Mouse (Mus musculus): Measurements from ENCODE around the gene Agbl4. TPM values are rescaled to one million over a fixed set of nuclear protein-coding genes. Genes with fewer than 3 reads are reported as not detected.
"Not testable (repeated sequence)": the region's sequence is repeated elsewhere in the genome, so short reads cannot be mapped to it uniquely, and the experiment has no call there.

Gene Agbl4
- polyA plus RNA-seq, 1 experiment from 2014 or later: 0.24 TPM

GRCm38 (mm10) chr4:111215191-111215762 is 817.8 kb downstream of the Agbl4 start:
- DNase-seq (ENCODE audit: low spot score): no peak
- WGBS: 78% methylated on average over 3 of the region's 3 CpGs

GRCm38 (mm10) chr4:111219030-111219429 is 821.6 kb downstream of the Agbl4 start:
- 62% methylated on average over 1 of the region's 1 CpGs for WGBS
- H3K4me1 ChIP-seq; H3K36me3 ChIP-seq (replicated peaks): not testable (repeated sequence)

More at GRCm38 (mm10) chr4:111215191-111215762, 817.8 kb downstream of the Agbl4 start:
- H3K9me3 ChIP-seq: no peaks in the 10 kb centered on the region
- H3K27ac ChIP-seq (replicated peaks): no peak overlapping the region
- no peaks in the 10 kb centered on the region for H3K36me3 ChIP-seq (replicated peaks)
- no peak overlapping the region for H3K4me3 ChIP-seq
- no peaks in the 10 kb centered on the region for H3K4me1 ChIP-seq
- no peaks in the 10 kb centered on the region for H3K27me3 ChIP-seq (replicated peaks; ENCODE audit: low read depth, poor library complexity, severe bottlenecking)

GRCm38 (mm10) chr4:111219543-111219942 is 822.1 kb downstream of the Agbl4 start:
- DNase-seq (ENCODE audit: low spot score); H3K27me3 ChIP-seq (replicated peaks; ENCODE audit: low read depth, poor library complexity, severe bottlenecking); H3K4me3 ChIP-seq; H3K27ac ChIP-seq (replicated peaks); H3K36me3 ChIP-seq (replicated peaks); H3K4me1 ChIP-seq; H3K9me3 ChIP-seq: not testable (repeated sequence)
- WGBS: 91% methylated on average over 9 of the region's 9 CpGs

More at GRCm38 (mm10) chr4:111219030-111219429, 821.6 kb downstream of the Agbl4 start:
- H3K27ac ChIP-seq (replicated peaks); H3K27me3 ChIP-seq (replicated peaks; ENCODE audit: low read depth, poor library complexity, severe bottlenecking); DNase-seq (ENCODE audit: low spot score); H3K4me3 ChIP-seq; H3K9me3 ChIP-seq: not testable (repeated sequence)

- Histone ChIP-seq H3K4me1 (no peaks in the 10 kb centered on the region), H3K4me3 (no peak overlapping the region), H3K27ac (replicated peaks) (no peak overlapping the region), H3K36me3 (replicated peaks) (no peaks in the 10 kb centered on the region), H3K9me3 (no peaks in the 10 kb centered on the region), H3K27me3 (replicated peaks; ENCODE audit: low read depth, poor library complexity, severe bottlenecking) (no peaks in the 10 kb centered on the region)
- 83% methylated on average over 1 of the region's 1 CpGs for WGBS
- no peak for DNase-seq (ENCODE audit: low spot score)
These were observed 836.4 kb downstream of the Agbl4 start for GRCm38 (mm10) chr4:111233849-111234248.

GRCm38 (mm10) chr4:111251917-111252316 is 854.5 kb downstream of the Agbl4 start:
- Histone ChIP-seq H3K36me3 (replicated peaks) (no peaks in the 10 kb centered on the region), H3K27me3 (replicated peaks; ENCODE audit: low read depth, poor library complexity, severe bottlenecking) (no peaks in the 10 kb centered on the region), H3K4me1 (no peaks in the 10 kb centered on the region), H3K4me3 (no peak overlapping the region), H3K27ac (replicated peaks) (no peak overlapping the region), H3K9me3 (no peaks in the 10 kb centered on the region)
- WGBS: 87% methylated on average over 5 of the region's 5 CpGs
- DNase-seq (ENCODE audit: low spot score): no peak

GRCm38 (mm10) chr4:111255499-111255898 is 858.0 kb downstream of the Agbl4 start:
- peak; percentile 11 for DNase-seq (ENCODE audit: low spot score)
- Histone ChIP-seq H3K4me3 (no peak overlapping the region), H3K27me3 (replicated peaks; ENCODE audit: low read depth, poor library complexity, severe bottlenecking) (no peaks in the 10 kb centered on the region), H3K36me3 (replicated peaks) (no peaks in the 10 kb centered on the region), H3K4me1 (no peaks in the 10 kb centered on the region), H3K27ac (replicated peaks) (no peak overlapping the region), H3K9me3 (no peaks in the 10 kb centered on the region)
- 66% methylated on average over 4 of the region's 4 CpGs for WGBS

GRCm38 (mm10) chr4:111256931-111257330 is 859.5 kb downstream of the Agbl4 start:
- Histone ChIP-seq H3K4me3 (no peak overlapping the region), H3K27ac (replicated peaks) (no peak overlapping the region)
- DNase-seq (ENCODE audit: low spot score): no peak

GRCm38 (mm10) chr4:111280936-111281335 is 883.5 kb downstream of the Agbl4 start:
- 86% methylated on average over 2 of the region's 2 CpGs for WGBS
- H3K27me3 ChIP-seq (replicated peaks; ENCODE audit: low read depth, poor library complexity, severe bottlenecking): no peaks in the 10 kb centered on the region
- no peak for DNase-seq (ENCODE audit: low spot score)
- H3K9me3 ChIP-seq: no peaks in the 10 kb centered on the region
- no peaks in the 10 kb centered on the region for H3K4me1 ChIP-seq
- no peak overlapping the region for H3K27ac ChIP-seq (replicated peaks)
- no peaks in the 10 kb centered on the region for H3K36me3 ChIP-seq (replicated peaks)
- no peak overlapping the region for H3K4me3 ChIP-seq

More at GRCm38 (mm10) chr4:111256931-111257330, 859.5 kb downstream of the Agbl4 start:
- no peaks in the 10 kb centered on the region for H3K4me1 ChIP-seq
- no peaks in the 10 kb centered on the region for H3K27me3 ChIP-seq (replicated peaks; ENCODE audit: low read depth, poor library complexity, severe bottlenecking)
- H3K36me3 ChIP-seq (replicated peaks): no peaks in the 10 kb centered on the region
- no peaks in the 10 kb centered on the region for H3K9me3 ChIP-seq

- H3K27me3 ChIP-seq (replicated peaks; ENCODE audit: low read depth, poor library complexity, severe bottlenecking): no peaks in the 10 kb centered on the region
These were observed 884.4 kb downstream of the Agbl4 start for GRCm38 (mm10) chr4:111281836-111282235.

GRCm38 (mm10) chr4:111284625-111285024 is 887.2 kb downstream of the Agbl4 start:
- Histone ChIP-seq H3K4me3 (no peak overlapping the region), H3K36me3 (replicated peaks) (no peaks in the 10 kb centered on the region), H3K9me3 (no peaks in the 10 kb centered on the region), H3K27me3 (replicated peaks; ENCODE audit: low read depth, poor library complexity, severe bottlenecking) (no peaks in the 10 kb centered on the region), H3K27ac (replicated peaks) (no peak overlapping the region), H3K4me1 (no peaks in the 10 kb centered on the region)
- 83% methylated on average over 2 of the region's 2 CpGs for WGBS
- no peak for DNase-seq (ENCODE audit: low spot score)

More at GRCm38 (mm10) chr4:111281836-111282235, 884.4 kb downstream of the Agbl4 start:
- Histone ChIP-seq H3K9me3 (no peaks in the 10 kb centered on the region), H3K27ac (replicated peaks) (no peak overlapping the region), H3K4me3 (no peak overlapping the region), H3K4me1 (no peaks in the 10 kb centered on the region), H3K36me3 (replicated peaks) (no peaks in the 10 kb centered on the region)
- 92% methylated on average over 4 of the region's 4 CpGs for WGBS
- DNase-seq (ENCODE audit: low spot score): no peak

GRCm38 (mm10) chr4:111294528-111295241 is 897.2 kb downstream of the Agbl4 start:
- H3K4me1 ChIP-seq: peaks cover 9% of the 10 kb centered on the region
- H3K36me3 ChIP-seq (replicated peaks): no peaks in the 10 kb centered on the region
- no peak overlapping the region for H3K27ac ChIP-seq (replicated peaks)
- DNase-seq (ENCODE audit: low spot score): no peak
- H3K9me3 ChIP-seq: no peaks in the 10 kb centered on the region
- no peaks in the 10 kb centered on the region for H3K27me3 ChIP-seq (replicated peaks; ENCODE audit: low read depth, poor library complexity, severe bottlenecking)
- no peak overlapping the region for H3K4me3 ChIP-seq
- WGBS: 71% methylated on average over 3 of the region's 3 CpGs

GRCm38 (mm10) chr4:111306518-111306917 is 909.1 kb downstream of the Agbl4 start:
- 88% methylated on average over 1 of the region's 1 CpGs for WGBS
- H3K4me1 ChIP-seq: no peaks in the 10 kb centered on the region
- DNase-seq (ENCODE audit: low spot score): no peak
- no peak overlapping the region for H3K4me3 ChIP-seq
- H3K27me3 ChIP-seq (replicated peaks; ENCODE audit: low read depth, poor library complexity, severe bottlenecking): no peaks in the 10 kb centered on the region
- H3K9me3 ChIP-seq: no peaks in the 10 kb centered on the region; the same call in 1 of the 2 replicates
- H3K27ac ChIP-seq (replicated peaks): no peak overlapping the region
- no peaks in the 10 kb centered on the region for H3K36me3 ChIP-seq (replicated peaks)

GRCm38 (mm10) chr4:111307166-111307565 is 909.7 kb downstream of the Agbl4 start:
- Histone ChIP-seq H3K4me3 (no peak overlapping the region), H3K27ac (replicated peaks) (no peak overlapping the region), H3K4me1 (no peaks in the 10 kb centered on the region), H3K9me3 (no peaks in the 10 kb centered on the region; the same call in 1 of the 2 replicates), H3K27me3 (replicated peaks; ENCODE audit: low read depth, poor library complexity, severe bottlenecking) (no peaks in the 10 kb centered on the region), H3K36me3 (replicated peaks) (no peaks in the 10 kb centered on the region)
- DNase-seq (ENCODE audit: low spot score): no peak
- WGBS: 72% methylated on average over 7 of the region's 7 CpGs

All from embryonic facial prominence, embryonic 10.5 days (tissue).